Mouse (Mus musculus): ENCODE measurements at regions not wholly inside any gene's neighbourhood (a gene's known extent, or its start where the extent isn't known, plus 50 kb on each side); places are given as distances from the start of the nearest gene placed in this dataset.
A peak's percentile ranks its signal among the peaks of the same experiment; 100 is the strongest.

GRCm38 (mm10) chr7:113010150-113010549 lies 56.4 kb downstream of the Rassf10 start:
- DNase-seq: no peak

- peak; percentile 3 for DNase-seq
Measured at GRCm38 (mm10) chr7:113017092-113017755, 63.5 kb downstream of the Rassf10 start.

- DNase-seq: no peak
Measured at GRCm38 (mm10) chr7:113021412-113021811, 67.7 kb downstream of the Rassf10 start.

- no peak for DNase-seq
Measured at GRCm38 (mm10) chr7:113022516-113022915, 68.8 kb downstream of the Rassf10 start.

GRCm38 (mm10) chr7:113025758-113026157 lies 72.0 kb downstream of the Rassf10 start:
- no peak for DNase-seq

- no peak for DNase-seq
Measured at GRCm38 (mm10) chr7:113026290-113027075, 72.7 kb downstream of the Rassf10 start.

GRCm38 (mm10) chr7:113027125-113027801 lies 73.5 kb downstream of the Rassf10 start:
- no peak for DNase-seq

GRCm38 (mm10) chr7:113030053-113030752 lies 76.4 kb downstream of the Rassf10 start:
- DNase-seq: no peak

GRCm38 (mm10) chr7:113035751-113036150 lies 82.0 kb downstream of the Rassf10 start:
- DNase-seq: no peak

- DNase-seq: no peak
Measured at GRCm38 (mm10) chr7:113037825-113038613, 84.3 kb downstream of the Rassf10 start.

- no peak for DNase-seq
Measured at GRCm38 (mm10) chr7:113038906-113039671, 85.3 kb downstream of the Rassf10 start.

- peak; percentile 33 for DNase-seq
Measured at GRCm38 (mm10) chr7:113045613-113046159, 91.9 kb downstream of the Rassf10 start.

- no peak for DNase-seq
Measured at GRCm38 (mm10) chr7:113046406-113046805, 92.6 kb downstream of the Rassf10 start.

GRCm38 (mm10) chr7:113047583-113047982 lies 93.8 kb downstream of the Rassf10 start:
- DNase-seq: no peak

- DNase-seq: no peak
Measured at GRCm38 (mm10) chr7:113048097-113048795, 94.5 kb downstream of the Rassf10 start.

GRCm38 (mm10) chr7:113049440-113049839 lies 95.7 kb downstream of the Rassf10 start:
- DNase-seq: no peak

GRCm38 (mm10) chr7:113052952-113053351 lies 99.2 kb downstream of the Rassf10 start:
- DNase-seq: no peak

GRCm38 (mm10) chr7:113056421-113056820 lies 102.7 kb downstream of the Rassf10 start:
- DNase-seq: peak; percentile 64

GRCm38 (mm10) chr7:113059211-113059966 lies 105.6 kb downstream of the Rassf10 start:
- DNase-seq: peak; percentile 33

GRCm38 (mm10) chr7:113059967-113060284 lies 106.2 kb downstream of the Rassf10 start:
- no peak for DNase-seq
